Mouse (Mus musculus) intestine, postnatal 0 days (tissue): ENCODE data around the gene Rps18. TPM values are rescaled to one million over a fixed set of nuclear protein-coding genes. Genes with fewer than 3 reads are reported as not detected.
A peak's percentile ranks its signal among the peaks of the same experiment; 100 is the strongest.

ENCODE experiments used
- ATAC-seq: fragments of 200-750 bp; cut with Nextera tagmentation; 2 replicates; pipeline ENCODE4 v1.8.0; 2017; ENCODE audit warnings: mild to moderate bottlenecking, moderate TSS enrichment, moderate library complexity
- H3K27ac ChIP-seq: fragments of 300-500 bp; sonication (generic); 2 replicates; pipeline ENCODE4 v1.5.1; 2014; ENCODE audit warnings: mild to moderate bottlenecking, low read depth, low read length, moderate library complexity
- H3K27me3 ChIP-seq: fragments of 300-500 bp; sonication (generic); replicated peaks from 2 replicates; pipeline ENCODE4 v1.6.1; 2014; ENCODE audit warnings: low read length, mixed read lengths; ENCODE audit not compliant: control insufficient read depth, insufficient read depth
- H3K36me3 ChIP-seq: fragments of 300-500 bp; sonication (generic); 2 replicates; pipeline ENCODE4 v1.6.1; 2014; ENCODE audit warnings: mild to moderate bottlenecking, moderate library complexity; ENCODE audit not compliant: control insufficient read depth, insufficient read depth
- H3K4me1 ChIP-seq: fragments of 300-500 bp; sonication (generic); replicated peaks from 2 replicates; pipeline ENCODE4 v1.6.1; 2014; ENCODE audit warnings: antibody characterized with exemption, low read length, mixed read lengths; ENCODE audit not compliant: control insufficient read depth, insufficient read depth
- H3K4me2 ChIP-seq: fragments of 300-500 bp; sonication (generic); replicated peaks from 2 replicates; pipeline ENCODE4 v1.6.1; 2014; ENCODE audit warnings: low read depth, mild to moderate bottlenecking, moderate library complexity
- H3K4me3 ChIP-seq: fragments of 300-500 bp; sonication (generic); 2 replicates; pipeline ENCODE4 v1.5.1; 2014; ENCODE audit warnings: low read depth, low read length
- H3K9ac ChIP-seq: fragments of 300-500 bp; sonication (generic); 2 replicates; pipeline ENCODE4 v1.6.1; 2014; ENCODE audit warnings: mild to moderate bottlenecking, low read depth, low read length
- H3K9me3 ChIP-seq: fragments of 300-500 bp; sonication (generic); 2 replicates; pipeline ENCODE4 v1.6.1; 2016; ENCODE audit warnings: mixed run types; ENCODE audit not compliant: control insufficient read depth
- CTCF ChIP-seq: sonication (generic); IDR thresholded peaks from 2 replicates; pipeline ENCODE4 v1.5.1; 2016; ENCODE audit warnings: low read depth, mild to moderate bottlenecking, control low read depth, antibody characterized with exemption, moderate library complexity
- WGBS: fragments of 180-500 bp; shearing (Covaris S2); extraction: QIAGEN DNeasy Blood & Tissue Kit; methylation state at CpG from one replicate; pipeline ENCODE4 v1.1.7; 2014; 5-methylcytosine and 5-hydroxymethylcytosine counted together
- polyA plus RNA-seq: library from polyadenylated mRNA; unstranded; fragments of >200 nt; fragmentation: Nextera tagmentation; extraction: Ambion mirVana; gene quantifications from 2 replicates; pipeline ENCODE4 v1.2.1, GENCODE M21; 2015

Gene Rps18
- polyA plus RNA-seq, 1 experiment from 2014 or later: 1,067 TPM

DNA sequence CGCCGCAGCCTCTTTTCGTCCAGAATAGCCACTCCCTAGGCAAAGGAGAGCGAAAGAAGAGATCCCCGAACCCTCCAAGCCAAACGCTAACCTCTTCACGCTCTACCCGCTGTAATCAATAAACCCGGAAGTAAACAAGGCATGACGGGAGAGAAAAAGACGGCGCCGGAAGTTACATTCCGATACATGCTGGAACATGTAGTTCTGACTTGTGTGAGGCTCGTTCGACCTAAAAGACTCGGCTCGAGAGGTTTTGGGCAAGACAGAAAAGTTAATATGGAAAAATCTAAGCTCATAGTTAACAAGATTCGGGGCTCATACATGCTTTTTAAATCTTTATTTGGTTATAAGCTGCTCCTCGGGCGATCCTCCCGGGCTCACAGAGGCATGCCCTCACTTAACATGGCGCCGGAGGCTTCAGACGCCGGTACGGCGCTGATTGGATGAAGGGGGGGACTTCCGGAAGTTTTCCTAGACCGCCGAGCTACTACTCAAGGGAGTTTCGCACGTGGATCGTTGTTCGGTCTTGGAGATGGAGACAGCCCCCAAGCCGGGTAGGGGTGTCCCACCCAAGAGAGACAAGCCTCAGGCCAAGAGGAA is 15.5 kb downstream of the Rps18 start, which contains the start of the genes Pfdn6 and Wdr46:
Gene Pfdn6 (minus strand): TSS at position 138 of the 600 bp plus-strand sequence.
Gene Wdr46 (plus strand): TSS at position 455 of the 600 bp plus-strand sequence.
- Histone ChIP-seq H3K9ac (peak within 1 kb of the TSS; percentile 79), H3K9me3 (no peaks in the 10 kb centered on the region), H3K36me3 (peaks cover 29% of the 10 kb centered on the region), H3K4me2 (peak within 1 kb of the TSS; percentile 83), H3K27ac (no peak within 1 kb of the TSS), H3K4me3 (peak within 1 kb of the TSS; percentile 57), H3K4me1 (peaks cover 4% of the 10 kb centered on the region; the same call in 1 of the 2 replicates), H3K27me3 (no peaks in the 10 kb centered on the region)
- TF ChIP-seq CTCF: no peak
- peak; percentile 87 for ATAC-seq
- 0% methylated on average over 36 of the region's 36 CpGs for WGBS

DNA sequence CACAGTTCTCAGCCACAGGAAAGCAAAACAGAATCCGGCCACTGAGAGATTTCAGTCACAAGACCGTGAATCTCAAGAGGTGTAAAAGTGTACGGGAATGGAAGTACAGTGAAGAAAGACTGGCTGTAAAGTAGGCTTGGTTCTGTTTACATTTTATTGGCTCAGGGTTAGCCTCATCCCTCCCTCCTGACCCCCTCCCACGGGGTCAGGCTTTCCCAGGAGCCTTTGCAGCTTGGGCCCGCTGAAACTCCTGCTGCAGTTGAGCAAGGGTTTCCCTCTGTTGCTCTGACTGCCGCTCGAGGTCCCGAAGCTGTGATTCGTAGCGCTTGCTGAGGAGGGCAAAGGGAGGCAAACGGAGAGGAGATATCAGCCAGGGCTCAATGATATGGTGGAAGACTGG is 17.0 kb downstream of the Rps18 start:
- Histone ChIP-seq H3K9ac (peak overlapping the region; percentile 7; the same call in 1 of the 2 replicates), H3K36me3 (peaks cover 27% of the 10 kb centered on the region), H3K27me3 (no peaks in the 10 kb centered on the region), H3K4me2 (peak overlapping the region; percentile 83; the same call in 1 of the 2 replicates), H3K9me3 (no peaks in the 10 kb centered on the region), H3K4me3 (no peak overlapping the region), H3K4me1 (peaks cover 4% of the 10 kb centered on the region; the same call in 1 of the 2 replicates), H3K27ac (no peak overlapping the region)
- 62% methylated on average over 11 of the region's 11 CpGs for WGBS
- ATAC-seq: no peak
- TF ChIP-seq CTCF: no peak

DNA sequence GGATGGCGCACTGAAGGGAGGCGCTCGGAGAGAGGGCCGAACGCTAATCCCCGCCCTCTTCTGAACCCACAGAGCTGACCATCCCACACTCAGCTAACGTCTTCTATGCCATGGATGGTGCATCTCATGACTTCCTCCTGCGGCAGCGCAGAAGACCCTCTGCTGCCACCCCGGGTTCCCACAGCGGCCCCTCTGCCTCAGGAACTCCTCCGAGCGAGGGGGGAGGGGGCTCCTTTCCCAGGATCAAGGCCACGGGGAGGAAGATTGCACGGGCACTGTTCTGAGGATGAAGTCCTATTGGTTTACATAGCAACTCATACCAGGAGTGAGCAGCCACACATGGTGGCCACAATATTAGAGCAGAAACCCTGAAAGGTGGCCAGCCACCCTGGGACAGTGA is 18.8 kb downstream of the Rps18 start:
- WGBS: 81% methylated on average over 15 of the region's 15 CpGs

DNA sequence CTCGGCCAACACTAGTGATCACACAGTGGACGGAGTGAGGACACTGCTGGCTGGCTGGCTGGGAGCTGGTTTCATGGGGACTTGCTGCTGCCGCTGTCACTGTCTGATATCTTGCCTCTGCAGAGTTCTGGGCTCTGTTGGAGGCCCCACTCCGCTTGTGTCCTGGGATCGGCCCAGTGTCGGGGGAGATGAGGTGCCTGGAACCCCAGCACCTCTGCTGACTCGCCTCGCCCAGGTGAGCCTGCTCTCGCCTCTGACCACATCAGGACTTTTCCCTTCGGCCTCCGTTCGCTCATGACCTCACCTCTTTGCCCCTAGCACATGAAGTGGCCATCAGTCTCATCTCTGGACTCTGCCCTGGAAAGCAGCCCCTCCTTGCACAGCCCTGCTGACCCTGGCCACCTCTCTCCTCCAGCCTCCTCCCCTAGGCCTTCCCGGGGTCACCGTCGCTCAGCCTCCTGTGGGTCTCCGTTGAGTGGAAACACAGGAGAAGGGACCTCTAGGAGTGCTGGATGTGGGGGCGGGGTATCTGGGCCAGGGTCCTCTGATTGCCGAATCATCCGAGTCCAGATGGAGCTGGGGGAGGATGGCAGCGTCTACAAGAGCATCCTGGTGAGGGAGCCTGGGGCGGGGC is 20.3 kb downstream of the Rps18 start:
- Histone ChIP-seq H3K9me3 (no peaks in the 10 kb centered on the region), H3K4me2 (no peak overlapping the region), H3K9ac (no peak overlapping the region), H3K27ac (no peak overlapping the region), H3K4me3 (no peak overlapping the region), H3K4me1 (no peaks in the 10 kb centered on the region; the same call in 1 of the 2 replicates), H3K36me3 (peaks cover 33% of the 10 kb centered on the region; the same call in 1 of the 2 replicates), H3K27me3 (no peaks in the 10 kb centered on the region)
- TF ChIP-seq CTCF: no peak
- 90% methylated on average over 21 of the region's 21 CpGs for WGBS
- ATAC-seq: no peak

More for the DNA sequence above, 18.8 kb downstream of the Rps18 start:
- Histone ChIP-seq H3K9ac (no peak overlapping the region), H3K4me3 (no peak overlapping the region), H3K27ac (no peak overlapping the region), H3K27me3 (no peaks in the 10 kb centered on the region), H3K36me3 (peaks cover 33% of the 10 kb centered on the region; the same call in 1 of the 2 replicates), H3K4me2 (no peak overlapping the region), H3K9me3 (no peaks in the 10 kb centered on the region), H3K4me1 (peaks cover 4% of the 10 kb centered on the region; the same call in 1 of the 2 replicates)
- no peak for ATAC-seq
- TF ChIP-seq CTCF: no peak

DNA sequence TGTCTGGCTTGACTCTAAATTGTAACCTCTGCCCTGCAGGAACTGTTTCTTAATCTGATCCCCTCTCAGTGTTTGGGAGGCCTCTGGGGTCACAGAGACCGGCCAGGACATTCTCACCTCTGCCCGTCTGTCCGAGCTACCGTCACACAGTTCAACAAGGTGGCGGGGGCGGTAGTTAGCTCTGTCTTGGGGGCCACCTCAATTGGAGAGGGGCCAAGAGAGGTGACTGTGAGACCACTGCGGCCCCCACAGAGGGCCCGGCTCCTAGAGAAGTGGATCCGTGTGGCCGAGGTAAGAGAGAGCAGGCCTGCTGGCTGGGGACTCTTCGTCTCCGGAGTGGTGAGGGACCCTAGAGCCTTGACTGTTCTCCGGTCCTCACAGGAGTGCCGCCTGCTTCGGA is 22.8 kb downstream of the Rps18 start:
- no peaks in the 10 kb centered on the region for H3K9me3 ChIP-seq
- WGBS: 93% methylated on average over 15 of the region's 15 CpGs

DNA sequence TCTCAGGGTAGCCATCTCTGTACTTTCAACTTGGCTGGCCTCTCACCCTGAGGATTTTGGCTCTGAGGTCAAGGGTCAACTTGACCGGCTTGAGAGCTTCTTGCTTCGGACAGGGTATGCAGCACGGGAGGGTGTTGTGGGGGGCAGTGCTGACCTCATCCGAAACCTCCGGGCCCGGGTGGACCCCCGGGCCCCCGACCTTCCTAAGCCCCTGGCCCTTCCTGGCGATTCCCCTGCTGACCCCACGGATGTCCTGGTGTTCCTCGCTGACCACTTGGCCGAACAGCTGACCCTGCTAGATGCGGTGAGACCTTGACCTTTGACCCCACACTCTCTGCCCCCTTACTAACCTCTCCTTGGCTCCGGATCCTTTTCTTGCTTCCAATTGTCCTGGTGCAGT is 23.4 kb downstream of the Rps18 start:
- 88% methylated on average over 14 of the region's 14 CpGs for WGBS
- no peaks in the 10 kb centered on the region for H3K4me1 ChIP-seq
- H3K27me3 ChIP-seq: no peaks in the 10 kb centered on the region
- H3K9me3 ChIP-seq: no peaks in the 10 kb centered on the region
- no peak for ATAC-seq
- no peak overlapping the region for H3K9ac ChIP-seq
- no peak overlapping the region for H3K4me3 ChIP-seq
- no peak for TF ChIP-seq CTCF
- no peak overlapping the region for H3K4me2 ChIP-seq
- peaks cover 37% of the 10 kb centered on the region; the same call in 1 of the 2 replicates for H3K36me3 ChIP-seq
- H3K27ac ChIP-seq: no peak overlapping the region

More for the DNA sequence above, 22.8 kb downstream of the Rps18 start:
- H3K4me2 ChIP-seq: no peak overlapping the region
- H3K27me3 ChIP-seq: no peaks in the 10 kb centered on the region
- H3K27ac ChIP-seq: no peak overlapping the region
- H3K4me3 ChIP-seq: no peak overlapping the region
- no peak for TF ChIP-seq CTCF
- H3K36me3 ChIP-seq: peaks cover 36% of the 10 kb centered on the region; the same call in 1 of the 2 replicates
- H3K4me1 ChIP-seq: no peaks in the 10 kb centered on the region
- no peak overlapping the region for H3K9ac ChIP-seq
- ATAC-seq: no peak
